Mouse (Mus musculus) cerebellum, postnatal 4 days (tissue): ENCODE data around the gene Fut8.

Experiments used
- DNase-seq, 2 experiments: peaks; one replicate each; pipeline ENCODE4 v3.0.0; 2022; ENCODE audit warnings: low spot score in 2 of 2, mixed read lengths in 1 of 2

Gene Fut8

GRCm38 (mm10) chr12:77237950-77238530, at the start of gene Fut8:
Gene Fut8, plus strand, starts transcription at chr12:77238125.
- DNase-seq = peak; percentile 62 to 82

- no peak for DNase-seq
Measured at GRCm38 (mm10) chr12:77189161-77189560, 48.8 kb upstream of the Fut8 start.

DNA sequence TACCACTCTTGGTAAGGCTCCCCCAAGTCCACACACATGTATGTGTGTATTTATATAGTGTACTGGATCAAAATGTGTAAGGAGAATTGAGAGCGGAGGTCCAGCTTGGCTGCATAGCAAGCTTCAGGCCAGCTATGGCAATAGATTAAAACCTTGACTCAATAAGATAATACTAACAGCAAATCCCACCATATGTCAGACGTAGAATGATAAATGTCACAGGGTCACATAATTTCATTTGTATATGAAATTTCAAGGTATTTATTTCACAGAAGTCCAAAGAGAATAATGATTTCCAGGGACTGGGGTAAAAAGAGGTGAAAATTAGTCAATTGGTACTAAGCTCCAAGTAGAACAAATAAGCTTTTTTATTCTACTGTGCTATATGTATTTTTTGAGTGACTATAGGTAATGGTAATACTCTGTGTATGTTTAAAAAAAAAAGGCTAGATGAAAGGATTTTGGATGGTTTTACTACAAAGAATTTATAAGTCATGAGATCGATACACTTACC, 47.9 kb upstream of the Fut8 start:
- no peak for DNase-seq

DNA sequence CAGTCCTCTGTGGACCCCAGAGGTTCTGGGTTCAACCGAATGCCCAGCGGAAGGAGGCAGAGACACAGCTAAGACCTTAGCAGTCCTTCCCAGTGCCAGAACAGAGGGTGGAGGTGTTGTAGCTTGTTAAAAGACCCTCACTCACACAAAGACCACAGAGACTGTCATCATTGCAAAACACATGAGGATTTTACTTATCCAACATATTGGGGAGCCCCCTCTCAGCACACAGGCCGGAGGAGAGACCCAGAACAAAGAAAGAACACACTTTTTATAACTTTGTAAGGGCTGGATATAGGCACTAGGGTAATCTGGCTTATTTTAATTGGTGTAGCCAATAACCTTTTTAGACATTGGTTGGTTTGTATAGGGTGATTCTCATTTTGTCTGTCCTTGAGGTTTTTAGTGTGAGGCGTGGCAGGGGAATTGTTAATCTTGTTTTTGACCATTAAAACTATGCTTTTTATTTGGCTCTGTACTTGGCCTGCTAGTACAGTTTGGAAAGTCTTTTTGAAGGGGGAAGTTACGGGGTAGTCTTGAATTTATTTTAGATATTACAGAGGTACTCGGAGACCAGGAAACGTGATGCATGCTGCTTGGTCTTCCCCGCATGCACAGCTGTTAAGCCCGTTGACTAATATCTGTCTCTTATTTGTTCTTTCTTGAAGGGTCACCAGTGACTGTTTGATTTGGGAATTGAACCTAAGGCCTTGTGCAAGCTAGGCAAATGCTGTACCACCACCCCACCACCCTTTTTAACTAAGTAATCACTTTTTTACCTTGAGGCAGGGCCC, 46.2 kb upstream of the Fut8 start:
- no peak for DNase-seq

- DNase-seq = no peak
Measured at GRCm38 (mm10) chr12:77192714-77193113, 45.2 kb upstream of the Fut8 start.

- DNase-seq = no peak
Measured at GRCm38 (mm10) chr12:77193225-77193716, 44.7 kb upstream of the Fut8 start.

DNA sequence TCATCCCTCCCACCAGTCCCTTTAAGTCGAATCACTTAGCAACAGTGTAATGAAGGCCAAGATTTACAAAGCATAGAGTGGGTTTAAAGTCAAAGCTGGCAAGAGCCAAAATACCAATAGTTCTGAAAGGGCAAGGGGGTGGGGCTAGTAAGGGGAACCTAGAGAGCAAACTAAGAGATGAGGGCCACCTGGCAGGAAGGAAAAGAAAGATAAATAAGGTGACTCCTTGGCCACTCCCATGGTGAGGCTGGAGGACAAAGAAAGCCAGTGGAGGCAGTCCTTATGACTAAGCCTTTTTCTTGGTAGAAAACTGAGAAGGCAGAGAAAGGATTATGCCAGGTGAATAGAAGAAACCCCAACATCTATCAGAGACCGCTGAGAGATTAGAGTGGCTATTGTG, 42.9 kb upstream of the Fut8 start:
- DNase-seq = no peak

- no peak for DNase-seq
Measured at GRCm38 (mm10) chr12:77196529-77197095, 41.3 kb upstream of the Fut8 start.

DNA sequence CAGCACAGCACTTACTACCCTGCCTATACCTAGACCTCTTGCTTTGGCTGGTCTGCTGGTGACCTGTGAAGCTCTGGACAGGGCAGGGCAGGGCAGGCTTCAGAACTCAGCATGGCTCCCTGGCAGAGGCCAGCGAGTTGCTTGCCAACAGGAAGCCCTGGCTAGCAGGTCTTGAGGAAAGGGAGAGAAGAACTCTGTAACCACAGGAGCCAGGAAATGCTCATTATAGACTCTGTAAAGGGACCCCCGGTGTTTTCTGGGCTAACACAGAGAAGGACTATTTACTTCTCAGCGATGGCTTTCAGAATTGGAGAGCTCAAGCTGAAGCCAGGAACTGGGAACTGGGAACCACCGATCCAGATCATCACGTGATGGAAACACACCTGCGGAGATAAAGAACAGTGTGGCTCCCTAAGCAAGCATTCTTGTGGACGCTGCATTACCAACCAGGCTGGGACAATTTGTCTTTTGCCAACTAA, 40.8 kb upstream of the Fut8 start:
- no peak for DNase-seq

DNA sequence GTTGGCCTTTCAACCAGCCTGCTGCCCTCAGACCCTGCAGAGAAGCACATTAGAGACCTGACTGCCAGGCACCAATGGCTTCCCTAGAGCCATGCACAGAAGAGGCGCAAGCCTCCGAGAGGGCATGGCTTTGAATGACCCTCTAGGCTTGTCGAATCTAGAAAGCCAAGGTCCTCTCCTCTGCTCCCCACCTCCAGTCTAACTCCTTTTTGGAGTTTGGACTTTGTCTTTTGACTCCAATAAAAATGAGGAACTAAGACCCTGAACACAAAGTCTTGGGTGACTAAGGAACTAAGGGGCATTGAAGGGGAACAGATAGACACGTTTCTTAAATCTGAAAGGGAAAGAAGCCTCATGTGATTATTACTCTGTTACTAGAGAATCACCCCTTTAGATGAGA, 39.7 kb upstream of the Fut8 start:
- DNase-seq = no peak

GRCm38 (mm10) chr12:77201461-77202143, 36.3 kb upstream of the Fut8 start:
- no peak for DNase-seq

DNA sequence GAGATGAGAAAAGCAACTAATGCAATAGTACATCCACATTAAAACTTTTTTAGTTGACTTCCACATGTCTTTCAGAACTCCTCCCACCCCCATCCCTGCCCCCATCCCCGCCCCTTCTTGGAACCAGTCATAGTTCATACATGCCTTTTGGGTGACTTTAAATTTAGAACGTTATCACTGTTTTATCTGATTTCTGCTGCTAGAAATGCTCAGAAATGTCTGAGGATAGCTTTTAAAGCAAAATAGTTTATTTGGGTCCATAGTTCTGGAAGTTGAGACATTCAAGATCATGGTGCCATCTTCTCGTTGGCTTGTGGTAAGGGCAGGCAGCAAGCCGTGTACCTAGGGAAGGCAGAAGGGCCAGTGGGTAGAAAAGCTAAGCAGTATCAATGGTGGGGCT, 34.8 kb upstream of the Fut8 start:
- no peak for DNase-seq

GRCm38 (mm10) chr12:77206852-77207251, 31.1 kb upstream of the Fut8 start:
- DNase-seq = no peak

GRCm38 (mm10) chr12:77208056-77208455, 29.9 kb upstream of the Fut8 start:
- DNase-seq = no peak

DNA sequence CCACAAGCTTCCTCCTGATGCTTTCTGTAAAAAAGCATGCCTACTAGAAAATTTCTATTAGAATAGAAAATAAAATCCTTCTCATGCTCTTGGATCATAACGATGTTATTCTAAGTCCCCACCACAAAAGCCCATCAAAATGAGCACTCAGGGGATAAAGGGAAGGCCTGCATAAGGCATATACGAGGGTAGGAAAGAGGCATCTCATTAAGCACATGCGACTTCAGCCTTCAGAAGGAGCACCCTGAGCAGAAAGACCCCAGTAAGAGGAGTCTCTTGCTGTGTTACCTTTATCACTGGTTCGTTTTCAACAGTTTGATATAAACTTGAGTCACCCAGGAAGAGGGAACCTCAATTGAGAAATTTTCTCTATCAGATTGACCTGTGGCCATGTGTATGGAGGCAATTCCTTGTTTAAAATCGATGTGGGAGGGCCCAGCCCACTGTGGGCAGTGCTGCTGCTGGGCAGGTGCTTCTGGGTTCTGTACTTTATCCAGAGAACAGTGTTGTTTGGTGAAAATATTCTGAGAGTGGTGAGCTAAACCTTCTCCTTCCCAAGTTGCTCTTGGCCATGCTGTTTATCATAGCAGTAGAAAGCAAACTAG, 29.2 kb upstream of the Fut8 start:
- DNase-seq = no peak

DNA sequence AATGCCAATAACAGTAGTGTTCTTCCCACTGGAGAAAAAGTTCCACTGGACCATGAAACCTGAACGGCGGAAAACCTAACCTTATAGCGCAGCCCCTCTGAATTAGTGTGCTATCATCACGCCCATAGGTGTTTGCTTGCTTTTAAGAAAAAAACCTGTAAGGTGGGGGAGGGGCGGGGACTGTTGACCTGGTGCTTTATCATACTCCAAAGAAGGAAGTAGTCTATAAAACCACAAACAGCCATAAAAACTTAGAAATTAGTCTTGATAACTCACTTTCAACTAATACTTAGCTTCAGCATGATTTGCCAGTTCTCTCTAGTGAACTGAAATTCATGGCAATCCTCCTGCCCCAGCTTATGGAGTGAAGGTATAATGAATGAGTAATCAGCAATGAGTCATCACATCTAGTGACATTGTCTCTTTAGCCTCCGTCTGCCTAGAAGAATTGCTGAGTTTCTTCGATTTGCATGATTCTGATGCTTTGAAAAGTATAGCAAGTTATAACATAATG, 26.2 kb upstream of the Fut8 start:
- no peak for DNase-seq

DNA sequence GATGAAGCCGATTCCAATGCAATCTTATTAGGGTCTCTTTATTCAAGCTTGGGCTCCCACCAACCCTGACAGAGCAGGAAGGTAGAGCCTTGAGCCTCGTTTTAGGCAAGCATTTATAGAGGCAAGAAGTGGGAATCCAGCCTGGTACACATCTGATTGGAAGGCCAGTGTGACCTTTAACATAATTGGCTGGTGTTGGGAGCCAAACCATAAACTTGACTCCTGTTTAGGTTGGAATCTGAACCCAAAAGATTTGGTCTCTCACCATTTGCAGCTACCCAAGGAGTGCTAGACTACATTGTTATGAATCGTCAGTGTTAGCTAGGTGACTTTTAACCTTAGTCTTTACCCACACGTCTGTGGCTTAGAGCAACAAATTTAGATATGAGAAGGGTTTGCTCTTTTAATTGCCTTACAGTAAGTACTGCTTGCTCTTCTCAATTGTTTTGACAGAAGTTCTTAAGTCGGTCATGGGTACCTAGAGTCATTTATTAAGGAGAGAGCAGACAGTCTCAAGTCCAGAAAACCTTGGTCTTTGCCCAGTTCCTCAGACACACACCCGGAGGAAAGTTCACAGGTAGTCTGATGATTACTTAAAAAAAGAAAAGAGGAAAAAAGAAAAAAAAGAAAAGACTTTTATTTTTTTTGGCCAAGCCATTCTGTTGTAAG, 23.9 kb upstream of the Fut8 start:
- DNase-seq = no peak

GRCm38 (mm10) chr12:77214565-77214909, 23.4 kb upstream of the Fut8 start:
- DNase-seq = no peak

DNA sequence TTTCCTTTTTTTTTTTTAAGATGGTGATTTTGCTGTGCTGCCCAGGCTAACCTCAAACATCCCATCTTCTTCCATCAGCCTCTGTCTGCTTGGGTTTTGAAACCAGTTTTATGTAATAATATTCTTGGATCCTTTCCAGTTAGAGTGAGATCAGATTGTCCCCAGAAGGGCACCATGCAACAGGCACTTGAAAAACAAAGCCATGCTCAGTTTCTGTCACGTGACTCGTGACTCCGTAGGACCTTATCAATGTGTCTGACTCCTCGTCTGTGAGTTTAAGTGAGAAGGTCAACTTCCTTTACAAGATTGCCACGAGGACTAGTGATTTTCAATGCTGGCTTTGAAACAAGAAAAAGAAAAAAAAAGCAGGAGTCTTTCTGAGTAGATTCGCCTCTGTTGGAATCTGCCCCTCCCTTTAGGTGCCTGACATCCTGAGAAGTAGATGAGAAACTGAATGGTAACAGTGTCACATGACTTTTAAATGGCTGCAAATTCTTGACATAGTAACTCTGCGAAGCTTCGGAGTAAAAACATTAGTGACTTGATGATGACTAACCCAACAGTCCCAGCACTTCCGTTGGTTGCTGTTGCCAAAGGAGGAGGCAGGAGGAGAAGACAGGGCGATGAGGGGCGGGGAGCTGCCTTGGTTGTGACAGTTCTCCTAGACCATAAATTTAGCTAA, 21.3 kb upstream of the Fut8 start:
- no peak for DNase-seq

- DNase-seq = no peak
Measured at GRCm38 (mm10) chr12:77220616-77221015, 17.3 kb upstream of the Fut8 start.
